Mouse (Mus musculus) embryo, embryonic 10.5 days (tissue): Measurements from ENCODE around the gene Mthfd1.

Experiments
- DNase-seq: peaks from one replicate; pipeline ENCODE4 v3.0.0-alpha.2; 2015; ENCODE audit warnings: low spot score

Gene Mthfd1

GRCm38 (mm10) chr12:76349680-76350220 is 94.7 kb downstream of the Mthfd1 start:
- DNase-seq: no peak

- no peak for DNase-seq
Observed at GRCm38 (mm10) chr12:76360868-76361267, 105.8 kb downstream of the Mthfd1 start.

- no peak for DNase-seq
Observed at GRCm38 (mm10) chr12:76361405-76362302, 106.6 kb downstream of the Mthfd1 start.

- DNase-seq: no peak
Observed at GRCm38 (mm10) chr12:76362303-76362676, 107.2 kb downstream of the Mthfd1 start.

GRCm38 (mm10) chr12:76366276-76366675 is 111.2 kb downstream of the Mthfd1 start:
- DNase-seq: no peak

GRCm38 (mm10) chr12:76367096-76367995 is 112.2 kb downstream of the Mthfd1 start:
- peak; percentile 70 for DNase-seq

GRCm38 (mm10) chr12:76368201-76368789 is 113.2 kb downstream of the Mthfd1 start:
- DNase-seq: no peak

GRCm38 (mm10) chr12:76368790-76369205 is 113.7 kb downstream of the Mthfd1 start:
- DNase-seq: peak; percentile 79
